Mouse (Mus musculus): Measurements from ENCODE around the gene Gng4. TPM values are rescaled to one million over a fixed set of nuclear protein-coding genes. Genes with fewer than 3 reads are reported as not detected.

The Gng4 gene
- polyA plus RNA-seq, 1 experiment: 14.2 TPM

- H3K4me1 ChIP-seq (ENCODE audit: control insufficient read depth, insufficient read depth, low read length): no peaks in the 10 kb centered on the region
- H3K27me3 ChIP-seq (ENCODE audit: control insufficient read depth, insufficient read depth, low read length): no peaks in the 10 kb centered on the region
- no peak overlapping the region for H3K4me3 ChIP-seq (replicated peaks; ENCODE audit: insufficient read depth, low read depth, low read length)
- DNase-seq: no peak
- TF ChIP-seq CTCF (IDR thresholded peaks at IDR 0.05; ENCODE audit: borderline replicate concordance, insufficient read depth, low read depth, low read length) (no peak), POLR2A (IDR thresholded peaks at IDR 0.05; ENCODE audit: borderline replicate concordance, insufficient read depth, low read length) (no peak)
- 79% methylated on average over 3 of the region's 3 CpGs for WGBS
- no peak overlapping the region for H3K27ac ChIP-seq (ENCODE audit: insufficient read depth, low read length)
Measured at GRCm38 (mm10) chr13:13847075-13847599, 63.3 kb downstream of the Gng4 start.

- no peak for DNase-seq
- 42% methylated on average over 4 of the region's 4 CpGs for WGBS
- no peak for TF ChIP-seq CTCF (IDR thresholded peaks at IDR 0.05; ENCODE audit: borderline replicate concordance, insufficient read depth, low read depth, low read length)
- no peak for TF ChIP-seq POLR2A (IDR thresholded peaks at IDR 0.05; ENCODE audit: borderline replicate concordance, insufficient read depth, low read length)
- Histone ChIP-seq H3K4me3 (replicated peaks; ENCODE audit: insufficient read depth, low read depth, low read length) (no peak overlapping the region), H3K4me1 (ENCODE audit: control insufficient read depth, insufficient read depth, low read length) (no peaks in the 10 kb centered on the region), H3K27ac (ENCODE audit: insufficient read depth, low read length) (no peak overlapping the region), H3K27me3 (ENCODE audit: control insufficient read depth, insufficient read depth, low read length) (no peaks in the 10 kb centered on the region)
Measured at GRCm38 (mm10) chr13:13857190-13857589, 73.3 kb downstream of the Gng4 start.

DNA sequence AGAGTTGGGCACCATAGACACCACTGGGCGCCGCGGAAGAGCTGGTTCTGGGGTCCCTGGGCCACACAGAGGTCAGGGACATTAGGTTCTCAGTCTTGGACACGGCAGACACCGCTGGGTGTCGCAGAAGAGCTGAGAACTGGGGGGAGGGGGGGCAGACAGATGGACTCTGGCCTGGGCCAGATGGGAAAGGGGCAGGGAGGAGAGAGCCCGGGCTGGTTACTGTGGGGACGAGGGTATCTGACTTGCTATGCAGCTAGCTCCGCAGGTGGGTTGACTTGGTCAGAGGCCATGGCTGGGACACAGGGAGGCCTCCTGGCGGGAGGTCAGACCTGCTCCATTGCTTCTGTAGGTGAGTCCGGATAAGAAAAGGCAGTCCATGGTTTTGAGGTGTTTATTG is 78.5 kb downstream of the Gng4 start:
- Histone ChIP-seq H3K4me1 (ENCODE audit: control insufficient read depth, insufficient read depth, low read length) (no peaks in the 10 kb centered on the region), H3K27ac (ENCODE audit: insufficient read depth, low read length) (no peak overlapping the region), H3K27me3 (ENCODE audit: control insufficient read depth, insufficient read depth, low read length) (no peaks in the 10 kb centered on the region), H3K4me3 (replicated peaks; ENCODE audit: insufficient read depth, low read depth, low read length) (no peak overlapping the region)
- DNase-seq: no peak
- WGBS: 22% methylated on average over 11 of the region's 11 CpGs
- no peak for TF ChIP-seq CTCF (IDR thresholded peaks at IDR 0.05; ENCODE audit: borderline replicate concordance, insufficient read depth, low read depth, low read length)
- no peak for TF ChIP-seq POLR2A (IDR thresholded peaks at IDR 0.05; ENCODE audit: borderline replicate concordance, insufficient read depth, low read length)

GRCm38 (mm10) chr13:13862941-13863340 is 79.1 kb downstream of the Gng4 start:
- Histone ChIP-seq H3K4me3 (replicated peaks; ENCODE audit: insufficient read depth, low read depth, low read length) (no peak overlapping the region), H3K27ac (ENCODE audit: insufficient read depth, low read length) (no peak overlapping the region), H3K27me3 (ENCODE audit: control insufficient read depth, insufficient read depth, low read length) (no peaks in the 10 kb centered on the region), H3K4me1 (ENCODE audit: control insufficient read depth, insufficient read depth, low read length) (no peaks in the 10 kb centered on the region)
- 38% methylated on average over 6 of the region's 6 CpGs for WGBS
- no peak for DNase-seq
- no peak for TF ChIP-seq CTCF (IDR thresholded peaks at IDR 0.05; ENCODE audit: borderline replicate concordance, insufficient read depth, low read depth, low read length)
- no peak for TF ChIP-seq POLR2A (IDR thresholded peaks at IDR 0.05; ENCODE audit: borderline replicate concordance, insufficient read depth, low read length)

- Histone ChIP-seq H3K27ac (ENCODE audit: insufficient read depth, low read length) (no peak overlapping the region), H3K4me3 (replicated peaks; ENCODE audit: insufficient read depth, low read depth, low read length) (no peak overlapping the region), H3K27me3 (ENCODE audit: control insufficient read depth, insufficient read depth, low read length) (no peaks in the 10 kb centered on the region), H3K4me1 (ENCODE audit: control insufficient read depth, insufficient read depth, low read length) (no peaks in the 10 kb centered on the region)
- TF ChIP-seq CTCF (IDR thresholded peaks at IDR 0.05; ENCODE audit: borderline replicate concordance, insufficient read depth, low read depth, low read length): no peak
- no peak for TF ChIP-seq POLR2A (IDR thresholded peaks at IDR 0.05; ENCODE audit: borderline replicate concordance, insufficient read depth, low read length)
- DNase-seq: no peak
- 77% methylated on average over 2 of the region's 2 CpGs for WGBS
Measured at GRCm38 (mm10) chr13:13866339-13866738, 82.5 kb downstream of the Gng4 start.

DNA sequence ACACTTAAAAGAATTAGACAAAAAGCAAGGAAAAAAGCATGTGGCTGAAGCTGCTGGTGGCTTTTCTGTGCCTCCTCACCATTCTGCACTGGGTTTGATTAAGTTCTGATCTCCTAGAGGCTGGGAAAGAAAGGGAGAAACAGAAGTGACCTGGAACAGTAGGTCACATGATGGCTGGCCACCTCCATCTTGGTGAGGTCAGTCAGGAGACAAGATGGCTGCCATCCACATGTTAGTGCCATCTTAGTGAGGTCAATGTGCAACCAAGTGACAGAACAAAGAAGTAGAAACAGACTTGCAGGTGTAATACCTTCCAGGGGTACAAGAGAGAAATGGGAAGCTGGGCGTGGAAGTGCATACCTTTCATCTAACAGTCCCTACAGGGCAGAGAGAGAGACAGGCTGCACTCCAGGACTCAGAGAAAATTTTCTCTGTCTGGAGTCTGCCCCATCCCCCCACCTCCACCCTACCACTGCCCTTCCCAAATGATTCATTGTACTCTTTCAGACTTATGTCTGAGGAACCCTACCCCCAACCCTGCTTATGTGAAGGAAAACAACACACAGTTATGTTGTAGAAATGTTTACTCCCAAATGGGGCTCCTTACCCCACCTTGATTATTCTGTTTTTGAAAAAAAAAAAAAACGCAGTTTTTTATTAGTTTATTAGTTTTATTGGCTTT is 83.4 kb downstream of the Gng4 start:
- Histone ChIP-seq H3K4me1 (ENCODE audit: control insufficient read depth, insufficient read depth, low read length) (no peaks in the 10 kb centered on the region), H3K27ac (ENCODE audit: insufficient read depth, low read length) (no peak overlapping the region), H3K4me3 (replicated peaks; ENCODE audit: insufficient read depth, low read depth, low read length) (no peak overlapping the region), H3K27me3 (ENCODE audit: control insufficient read depth, insufficient read depth, low read length) (no peaks in the 10 kb centered on the region)
- no peak for DNase-seq
- 83% methylated on average over 2 of the region's 2 CpGs for WGBS
- TF ChIP-seq CTCF (IDR thresholded peaks at IDR 0.05; ENCODE audit: borderline replicate concordance, insufficient read depth, low read depth, low read length) (no peak), POLR2A (IDR thresholded peaks at IDR 0.05; ENCODE audit: borderline replicate concordance, insufficient read depth, low read length) (no peak)

- Histone ChIP-seq H3K4me1 (ENCODE audit: control insufficient read depth, insufficient read depth, low read length) (no peaks in the 10 kb centered on the region), H3K27ac (ENCODE audit: insufficient read depth, low read length) (no peak overlapping the region), H3K4me3 (replicated peaks; ENCODE audit: insufficient read depth, low read depth, low read length) (no peak overlapping the region), H3K27me3 (ENCODE audit: control insufficient read depth, insufficient read depth, low read length) (no peaks in the 10 kb centered on the region)
- TF ChIP-seq CTCF (IDR thresholded peaks at IDR 0.05; ENCODE audit: borderline replicate concordance, insufficient read depth, low read depth, low read length) (peak; percentile 17; the same call in 1 of the 2 replicates), POLR2A (IDR thresholded peaks at IDR 0.05; ENCODE audit: borderline replicate concordance, insufficient read depth, low read length) (no peak)
- WGBS: 4% methylated on average over 3 of the region's 3 CpGs
- no peak for DNase-seq
Measured at GRCm38 (mm10) chr13:13867922-13868321, 84.1 kb downstream of the Gng4 start.

Other genes starting within 250 kb of the Gng4 start
- gene Lyst, start 193.7 kb upstream of the Gng4 start, polyA plus RNA-seq (2012; rRNA removed): 14.5 and 19.4 TPM in 2 replicates
- 25.9 and 26.2 TPM in 2 replicates for gene B3galnt2, start 170.4 kb downstream of the Gng4 start, polyA plus RNA-seq (2012; rRNA removed)

Measured in cerebellum, adult 2 months (tissue).